Mouse (Mus musculus) urinary bladder, postnatal 25 days (tissue): ENCODE measurements around the gene Rgs17.

Experiments used
- DNase-seq: peaks from one replicate; pipeline ENCODE4 v3.0.0; 2022; ENCODE audit warnings: low spot score

The Rgs17 gene

DNA sequence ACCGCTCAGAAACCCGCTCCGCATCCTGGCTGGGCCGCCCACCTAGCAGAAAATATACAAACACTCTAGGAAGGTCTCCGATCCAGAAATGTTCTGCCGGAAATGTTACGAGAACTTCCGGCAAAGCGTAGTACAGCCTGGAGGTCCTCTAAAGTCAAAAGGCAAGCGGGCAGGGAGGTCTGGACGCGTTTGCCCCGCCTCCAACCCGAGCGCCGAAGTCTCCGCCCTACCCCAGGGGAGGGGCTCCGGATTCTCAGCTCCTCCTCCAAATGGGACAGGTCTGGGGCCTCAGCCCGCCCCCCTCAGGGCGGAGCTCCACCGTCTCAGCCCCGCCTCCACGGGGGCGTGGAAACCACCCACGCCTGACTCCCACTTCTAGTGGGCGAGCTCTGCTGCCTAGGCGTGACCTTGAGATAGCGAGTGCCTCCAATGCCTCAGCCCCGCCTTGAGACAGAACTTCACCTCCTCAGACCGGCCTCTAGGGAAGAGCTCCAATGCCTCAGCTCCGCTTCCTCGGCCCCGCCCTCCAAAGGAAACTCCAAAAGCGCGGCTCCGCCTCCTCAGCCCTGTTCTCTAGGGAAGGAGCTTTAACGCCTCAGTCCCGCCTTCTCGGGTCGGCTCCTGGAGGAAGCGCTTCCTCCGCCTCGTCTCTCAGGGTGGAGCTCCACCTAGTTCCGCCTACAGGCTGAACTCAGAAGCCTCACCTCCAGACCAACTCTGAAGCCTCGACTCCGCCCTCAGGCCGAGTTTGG, 98.3 kb downstream of the Rgs17 start, which contains the start of gene Mtrf1l:
Gene Mtrf1l (minus strand): TSS at position 171 of the 752 bp plus-strand sequence.
- DNase-seq: peak; percentile 95

DNA sequence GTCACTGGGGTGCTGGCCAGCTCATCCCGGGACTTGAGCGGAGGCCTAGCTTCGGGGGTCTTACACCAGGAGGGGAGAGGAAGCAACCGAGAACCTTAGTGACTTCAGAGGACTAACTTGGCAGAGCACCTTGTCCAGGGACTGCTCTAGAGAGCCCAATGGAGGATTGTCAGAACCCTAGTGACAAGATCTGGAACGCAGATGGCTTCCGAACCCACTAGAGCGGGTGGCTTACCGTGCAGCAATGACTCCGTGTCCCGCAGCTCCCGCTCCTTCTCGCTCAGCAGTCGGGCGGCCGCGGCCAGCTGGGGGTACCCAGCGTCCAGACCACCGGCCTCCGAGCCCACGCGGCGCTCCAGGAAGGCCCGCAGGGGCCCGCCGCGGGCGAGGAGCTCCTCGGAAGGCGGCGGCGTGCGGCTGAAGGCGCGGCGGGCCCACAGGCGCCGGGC, 98.9 kb downstream of the Rgs17 start:
- DNase-seq: no peak

GRCm38 (mm10) chr10:5818772-5819171, 103.4 kb downstream of the Rgs17 start:
- no peak for DNase-seq

DNA sequence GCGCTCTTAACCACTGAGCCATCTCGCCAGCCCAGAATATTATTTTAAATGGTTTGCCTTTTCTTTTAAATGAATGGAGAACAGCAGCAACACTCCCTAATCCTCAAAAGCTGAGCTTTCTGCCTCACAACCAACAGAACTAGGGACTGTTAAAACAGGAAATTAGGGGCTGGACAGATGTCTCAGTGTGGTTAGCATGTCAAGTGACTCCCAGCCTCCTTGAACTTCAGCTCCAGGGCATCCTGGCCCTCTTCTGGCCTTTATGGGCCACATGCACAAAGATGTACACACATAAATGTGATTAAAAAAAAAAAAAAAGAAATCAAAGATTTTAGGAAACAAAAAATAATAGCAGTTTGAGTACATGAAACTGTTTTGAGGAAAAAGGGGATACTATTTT, 106.2 kb downstream of the Rgs17 start:
- DNase-seq: no peak

DNA sequence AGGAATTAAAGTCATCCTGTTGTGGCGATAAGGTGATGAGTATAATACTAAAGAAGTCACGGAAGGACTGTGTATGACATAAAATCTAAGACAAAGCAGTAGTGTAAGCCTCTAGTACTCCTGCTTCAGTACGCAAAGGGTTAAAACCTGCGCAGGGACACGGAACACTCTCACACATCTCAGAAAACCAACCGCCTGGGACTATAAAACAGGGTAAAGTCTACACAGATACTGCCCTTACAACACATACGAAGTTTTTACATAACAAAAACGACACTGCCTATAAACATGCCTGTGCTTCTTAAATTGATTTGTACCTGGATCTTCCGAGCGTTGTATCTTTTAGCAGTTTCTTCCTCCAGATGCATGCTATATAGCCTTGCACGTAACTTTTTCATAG, 108.5 kb downstream of the Rgs17 start:
- DNase-seq: no peak

- no peak for DNase-seq
These were observed 114.5 kb downstream of the Rgs17 start for GRCm38 (mm10) chr10:5807683-5808082.

- DNase-seq: no peak
These were observed 115.2 kb downstream of the Rgs17 start for GRCm38 (mm10) chr10:5806996-5807395.

DNA sequence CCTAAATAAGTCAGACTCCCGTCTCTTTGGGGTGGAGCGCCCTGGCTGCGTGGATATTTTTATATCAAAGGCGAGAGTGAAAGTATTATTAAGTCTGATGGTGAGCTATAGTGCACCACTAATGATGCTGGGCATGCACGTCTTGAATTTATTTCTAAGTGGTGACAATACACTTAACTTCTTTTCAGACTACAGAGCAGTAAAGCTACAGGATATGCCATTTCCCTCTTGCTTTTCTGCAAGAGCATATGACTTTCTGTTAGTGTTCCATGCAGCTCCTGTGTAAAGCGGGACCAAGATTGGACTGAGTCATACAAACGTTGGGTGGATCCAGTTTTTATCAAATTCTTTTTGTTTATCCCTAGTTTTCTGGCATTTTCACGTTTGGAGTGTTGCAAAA, 115.8 kb downstream of the Rgs17 start:
- peak; percentile 8 for DNase-seq

DNA sequence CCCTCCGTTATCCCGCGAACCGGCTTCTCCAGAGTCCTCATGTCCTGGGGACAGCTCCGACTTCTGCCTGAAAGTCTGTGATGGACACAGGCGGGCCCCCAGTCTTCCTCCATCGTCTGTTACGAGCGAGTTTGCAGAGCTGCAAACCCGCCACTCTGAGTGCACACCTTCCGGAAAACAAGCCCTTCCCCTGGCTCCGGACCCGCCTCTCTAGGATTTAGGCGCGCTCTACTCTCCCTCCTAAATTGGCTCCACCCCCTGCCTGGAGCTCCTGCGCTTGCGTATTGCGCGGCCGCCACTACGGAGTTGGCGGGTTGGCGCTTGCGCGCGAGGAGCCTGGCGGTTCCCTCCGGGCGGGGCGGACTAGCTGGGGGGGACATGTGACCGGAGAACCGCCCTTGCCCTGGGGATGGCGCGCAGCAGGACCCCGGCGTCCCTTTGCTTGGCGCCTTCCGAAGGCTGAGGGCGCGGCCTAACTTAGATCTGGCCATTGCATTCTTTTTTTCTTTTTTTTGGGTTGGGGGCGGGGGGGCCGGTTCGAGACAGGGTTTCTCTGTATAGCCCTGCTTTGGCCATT, 116.4 kb downstream of the Rgs17 start:
- peak; percentile 91 for DNase-seq

DNA sequence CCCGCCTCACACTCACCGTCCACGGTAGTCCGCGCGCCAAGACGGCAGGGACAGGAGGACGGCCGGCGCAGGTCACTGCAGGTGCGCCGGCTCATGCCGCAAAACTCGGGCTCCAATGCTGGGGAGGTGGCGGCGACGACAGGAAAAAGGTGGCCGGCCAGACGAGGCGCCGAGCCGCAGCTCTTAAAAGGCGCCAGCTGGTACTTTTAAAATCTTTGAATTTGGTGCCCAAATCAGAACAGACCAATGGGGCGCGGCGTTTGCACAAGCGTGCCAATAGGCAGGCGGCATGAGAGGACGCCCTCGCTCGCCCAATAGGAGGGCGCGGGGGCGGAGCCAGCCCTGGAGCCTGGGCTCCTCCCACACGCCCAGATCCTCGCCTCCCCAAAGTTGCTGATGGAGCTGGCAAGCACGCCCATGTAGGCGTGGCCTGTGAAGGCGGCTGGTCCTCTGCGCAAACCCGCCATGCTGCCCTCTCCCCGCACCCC, 116.9 kb downstream of the Rgs17 start, which contains the start of gene Fbxo5:
Gene Fbxo5 (minus strand): TSS at position 358 of the 488 bp plus-strand sequence.
- peak; percentile 94 for DNase-seq

DNA sequence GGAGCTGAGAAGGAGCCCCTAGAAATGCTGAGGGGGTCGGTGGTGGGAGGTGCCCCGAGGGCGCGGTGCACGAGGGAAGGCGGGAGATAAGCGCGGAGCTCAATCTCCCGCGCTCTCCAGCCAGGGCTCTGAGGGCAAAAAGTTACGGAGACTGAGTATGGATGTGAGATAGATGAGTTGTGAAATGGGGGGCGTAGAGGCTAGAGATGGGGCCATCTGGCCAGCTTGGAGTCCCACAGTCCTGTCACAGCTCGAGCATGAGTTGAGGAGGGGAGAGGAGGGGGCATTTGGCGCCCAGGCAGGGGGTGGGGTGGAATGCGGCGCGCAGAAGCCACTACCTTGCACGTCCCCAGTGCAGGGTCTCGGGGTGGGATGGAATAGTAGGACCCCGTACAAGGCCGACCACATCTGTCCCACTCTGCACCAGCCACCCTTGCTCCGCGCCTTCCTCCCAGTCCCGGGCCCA, 117.5 kb downstream of the Rgs17 start:
- DNase-seq: no peak

DNA sequence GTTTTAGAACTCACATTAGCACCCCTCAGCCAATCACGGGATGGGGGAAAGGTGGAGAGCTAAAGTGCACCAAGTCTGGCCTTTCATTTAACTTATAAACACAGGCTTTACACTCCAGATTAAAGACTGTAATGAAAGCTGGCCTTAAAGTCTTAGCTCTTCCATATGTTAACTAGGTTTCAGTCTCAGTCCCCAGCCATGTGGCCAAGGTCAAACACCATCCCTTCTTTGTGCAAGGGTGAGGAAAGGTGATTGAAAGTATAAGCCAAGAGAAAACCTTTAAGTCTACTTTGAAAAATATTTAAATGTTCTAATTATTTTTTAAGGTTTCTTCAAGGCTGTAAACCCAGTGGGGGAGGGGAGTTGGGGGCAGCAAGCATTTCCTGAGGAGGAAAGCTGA, 118.5 kb downstream of the Rgs17 start:
- no peak for DNase-seq

GRCm38 (mm10) chr10:5802866-5803265, 119.3 kb downstream of the Rgs17 start:
- no peak for DNase-seq

DNA sequence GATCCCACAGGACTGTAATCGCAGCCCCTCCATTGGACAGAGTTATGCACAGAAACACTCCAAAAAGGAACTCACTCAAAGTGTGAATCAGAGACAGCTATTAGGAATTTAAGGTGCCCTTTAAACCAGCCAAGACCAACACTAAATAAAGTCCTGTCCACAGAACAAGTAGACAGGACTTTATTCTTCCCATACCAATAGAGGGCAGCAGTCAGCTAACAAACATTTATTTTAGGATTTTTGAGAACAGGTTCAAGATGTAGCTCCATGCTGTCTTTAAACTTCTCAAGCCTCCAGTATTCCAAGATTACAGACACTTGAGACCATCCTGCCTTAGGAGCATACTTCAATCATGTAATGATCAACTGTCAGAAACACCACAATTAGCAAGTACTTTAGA, 121.7 kb downstream of the Rgs17 start:
- DNase-seq: no peak

GRCm38 (mm10) chr10:5798069-5798468, 124.1 kb downstream of the Rgs17 start:
- no peak for DNase-seq

- peak; percentile 50 for DNase-seq
These were observed 131.5 kb downstream of the Rgs17 start for GRCm38 (mm10) chr10:5790657-5791056.

- no peak for DNase-seq
These were observed 135.3 kb downstream of the Rgs17 start for GRCm38 (mm10) chr10:5786923-5787322.
